10 mouse cellular contexts compared by ENCODE assay signal in the genomic region with DNA sequence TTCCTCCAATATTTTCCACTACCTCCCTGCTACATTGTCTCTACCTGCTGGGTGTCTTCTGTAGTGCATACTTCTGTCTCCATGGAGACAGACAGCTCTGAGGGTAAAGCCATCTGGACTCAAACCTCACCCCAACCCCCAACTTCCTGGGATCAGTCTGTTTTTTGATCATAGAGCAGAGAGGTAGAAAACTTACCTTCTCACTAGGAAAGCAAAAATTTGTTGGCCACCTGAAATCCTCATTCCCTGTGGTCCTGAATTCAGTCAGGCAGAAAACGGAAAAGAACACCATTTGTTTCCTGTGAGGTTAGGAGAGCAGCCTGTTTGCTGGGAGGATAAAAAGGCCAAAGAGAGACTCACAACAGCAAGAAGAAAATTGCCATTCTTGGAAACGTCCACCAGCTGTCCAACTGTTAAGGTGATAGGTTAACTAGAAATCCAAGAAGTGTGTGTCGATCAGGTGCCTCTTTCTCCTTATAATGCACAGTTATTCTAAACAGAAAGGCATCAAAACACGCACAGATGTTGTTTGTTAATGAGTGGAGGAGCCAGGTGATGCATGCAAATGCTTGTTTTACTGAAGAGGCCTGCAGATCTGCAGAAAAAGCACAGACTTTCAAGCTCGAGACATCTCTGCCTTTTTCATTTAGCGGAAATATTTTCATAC.
DNase-seq lines count a peak whose midpoint lies in the region; ATAC-seq lines count a peak whose summit lies in the region.
"Had no signal": no experiment of that assay in that cellular context is flagged by ENCODE, and none has a peak within 500 bp of the region (broad histone marks: within the 10 kb centered on the region; RNA-seq: fewer than 3 reads in every experiment).

No protein-coding gene starts in this region.

- ATAC-seq in embryonic facial prominence, embryonic 11.5 days (replicated peaks; ENCODE audit: insufficient number of reproducible peaks, low FRiP score, low TSS enrichment, low read depth), result no peak
- no peak for ATAC-seq in activated CD4-positive, CD25-positive, alpha-beta regulatory T cell, adult 4 months
- no peak for ATAC-seq in inflammation-experienced regulatory T-cells, adult 6 months

- no peak overlapping the region for H3K4me3 ChIP-seq in embryonic facial prominence, embryonic 11.5 days (ENCODE audit: low read depth, low read length)
- H3K4me3 ChIP-seq: embryonic facial prominence, embryonic 13.5 days had no signal

- H3K27ac ChIP-seq in embryonic facial prominence, embryonic 11.5 days (replicated peaks; ENCODE audit: low read depth, low read length), result no peak overlapping the region; the same call in 1 of the 2 replicates
- H3K27ac ChIP-seq: embryonic facial prominence, embryonic 13.5 days had no signal

- no peaks in the 10 kb centered on the region for H3K4me1 ChIP-seq in embryonic facial prominence, embryonic 11.5 days (ENCODE audit: control insufficient read depth, insufficient read depth, low read length)

- DNase-seq in right cerebral cortex, postnatal 25 days, result peak; percentile 15
- no peak for DNase-seq in right cerebral cortex, postnatal 4 days
- DNase-seq in embryonic facial prominence, embryonic 11.5 days (ENCODE audit: low spot score), result peak; percentile 36
- DNase-seq in layer of hippocampus, adult 9-10 months (ENCODE audit: low spot score), result peak; percentile 3
- DNase-seq in retina, postnatal 1 day, result peak; percentile 33
- no peak for DNase-seq in ovary, postnatal 36 days (ENCODE audit: low spot score)
- DNase-seq: kidney, adult 8-10 months had no signal

- H3K9me3 ChIP-seq in embryonic facial prominence, embryonic 11.5 days (replicated peaks; ENCODE audit: control insufficient read depth, low read length), result no peaks in the 10 kb centered on the region
- H3K9me3 ChIP-seq: embryonic facial prominence, embryonic 13.5 days had no signal

- no peaks in the 10 kb centered on the region for H3K36me3 ChIP-seq in embryonic facial prominence, embryonic 11.5 days (replicated peaks; ENCODE audit: control insufficient read depth, insufficient read depth, low read depth, low read length)
- H3K36me3 ChIP-seq: embryonic facial prominence, embryonic 13.5 days had no signal

- no peaks in the 10 kb centered on the region for H3K27me3 ChIP-seq in embryonic facial prominence, embryonic 11.5 days (ENCODE audit: control insufficient read depth, insufficient read depth, low read length)
- H3K27me3 ChIP-seq: embryonic facial prominence, embryonic 13.5 days had no signal

- WGBS in embryonic facial prominence, embryonic 11.5 days, result 54% methylated on average over 6 of the region's 6 CpGs

- H3K9ac ChIP-seq in embryonic facial prominence, embryonic 11.5 days (replicated peaks; ENCODE audit: low read length), result no peak overlapping the region
- H3K9ac ChIP-seq: embryonic facial prominence, embryonic 13.5 days had no signal

- H3K4me2 ChIP-seq in embryonic facial prominence, embryonic 11.5 days (ENCODE audit: low read depth, low read length), result no peak overlapping the region
- H3K4me2 ChIP-seq: embryonic facial prominence, embryonic 13.5 days had no signal

Comparison
In these comparisons a context has a peak if more than half of its experiments do, and no peak if none do; other contexts are left out.
1. DNase-seq: peak in right cerebral cortex, postnatal 25 days (single experiment), embryonic facial prominence, embryonic 11.5 days (single experiment), layer of hippocampus, adult 9-10 months (single experiment) and retina, postnatal 1 day (single experiment); none in right cerebral cortex, postnatal 4 days (single experiment) and ovary, postnatal 36 days (single experiment).